Mouse (Mus musculus) limb, embryonic 10.5 days (tissue): ENCODE data around the gene Cdsn. TPM values are rescaled to one million over a fixed set of nuclear protein-coding genes. Genes with fewer than 3 reads are reported as not detected.
"Not testable (repeated sequence)": the region's sequence is repeated elsewhere in the genome, so short reads cannot be mapped to it uniquely, and the experiment has no call there.

Experiments
- DNase-seq: peaks from one replicate; pipeline ENCODE4 v3.0.0-alpha.2; 2017; ENCODE audit warnings: low spot score
- H3K27ac ChIP-seq: fragments of 300-500 bp; sonication (generic); 2 replicates; pipeline ENCODE4 v1.5.1; 2016; ENCODE audit warnings: mild to moderate bottlenecking
- H3K27me3 ChIP-seq: fragments of 300-500 bp; sonication (generic); 2 replicates; pipeline ENCODE4 v1.6.1; 2016; ENCODE audit warnings: low read depth, mild to moderate bottlenecking; ENCODE audit not compliant: poor library complexity, severe bottlenecking
- H3K36me3 ChIP-seq: fragments of 300-500 bp; sonication (generic); 2 replicates; pipeline ENCODE4 v1.6.1; 2016; ENCODE audit warnings: mild to moderate bottlenecking, moderate library complexity
- H3K4me1 ChIP-seq: fragments of 300-500 bp; sonication (generic); 2 replicates; pipeline ENCODE4 v1.6.1; 2016
- H3K4me3 ChIP-seq: fragments of 300-500 bp; sonication (generic); 2 replicates; pipeline ENCODE4 v1.5.1; 2016; ENCODE audit warnings: mild to moderate bottlenecking, moderate library complexity
- H3K9me3 ChIP-seq: fragments of 300-500 bp; sonication (generic); replicated peaks from 2 replicates; pipeline ENCODE4 v1.6.1; 2016; ENCODE audit warnings: mild to moderate bottlenecking
- WGBS: fragments of 180-500 bp; shearing (Covaris S2); methylation state at CpG from one replicate; pipeline ENCODE4 v1.1.7; 2016; 5-methylcytosine and 5-hydroxymethylcytosine counted together
- polyA plus RNA-seq: library from polyadenylated mRNA; unstranded; fragments of >200 nt; fragmentation: Nextera tagmentation; extraction: Ambion mirVana; gene quantifications from 2 replicates; pipeline ENCODE4 v1.2.1, GENCODE M21; 2016

Cdsn gene
- not detected in 2 replicates for polyA plus RNA-seq

- H3K4me1 ChIP-seq: no peaks in the 10 kb centered on the region; the same call in 1 of the 2 replicates
- no peak within 1 kb of the TSS for H3K27ac ChIP-seq
- 79% methylated on average over 10 of the region's 10 CpGs for WGBS
- H3K4me3 ChIP-seq: no peak within 1 kb of the TSS
- H3K36me3 ChIP-seq: no peaks in the 10 kb centered on the region
- no peak for DNase-seq
- no peaks in the 10 kb centered on the region for H3K27me3 ChIP-seq
- no peaks in the 10 kb centered on the region for H3K9me3 ChIP-seq
These were observed at the start of gene Cdsn for GRCm38 (mm10) chr17:35551881-35552414. Gene Cdsn, plus strand, starts transcription at chr17:35552128.

GRCm38 (mm10) chr17:35502226-35502625, 49.7 kb upstream of the Cdsn start:
- peaks cover 35% of the 10 kb centered on the region for H3K27me3 ChIP-seq

GRCm38 (mm10) chr17:35502762-35503161, 49.2 kb upstream of the Cdsn start:
- DNase-seq: no peak
- 48% methylated on average over 5 of the region's 5 CpGs for WGBS
- Histone ChIP-seq H3K36me3 (no peaks in the 10 kb centered on the region), H3K4me3 (no peak overlapping the region), H3K27me3 (peaks cover 40% of the 10 kb centered on the region), H3K9me3 (no peaks in the 10 kb centered on the region), H3K4me1 (peaks cover 28% of the 10 kb centered on the region), H3K27ac (peak overlapping the region; percentile 81)

More at GRCm38 (mm10) chr17:35502226-35502625, 49.7 kb upstream of the Cdsn start:
- no peaks in the 10 kb centered on the region for H3K9me3 ChIP-seq
- H3K4me1 ChIP-seq: peaks cover 28% of the 10 kb centered on the region
- H3K27ac ChIP-seq: peak overlapping the region; percentile 81
- WGBS: 5% methylated on average over 6 of the region's 6 CpGs
- H3K4me3 ChIP-seq: 0 out of 2 replicates have a peak overlapping the region, but pooled peaks have one; percentile 6
- no peaks in the 10 kb centered on the region for H3K36me3 ChIP-seq
- DNase-seq: peak; percentile 64

GRCm38 (mm10) chr17:35503849-35504248, 48.1 kb upstream of the Cdsn start:
- no peak overlapping the region for H3K27ac ChIP-seq
- H3K9me3 ChIP-seq: no peaks in the 10 kb centered on the region
- WGBS: 27% methylated on average over 5 of the region's 5 CpGs
- no peak for DNase-seq
- peaks cover 50% of the 10 kb centered on the region for H3K27me3 ChIP-seq
- no peak overlapping the region for H3K4me3 ChIP-seq
- H3K36me3 ChIP-seq: no peaks in the 10 kb centered on the region
- H3K4me1 ChIP-seq: peaks cover 28% of the 10 kb centered on the region

GRCm38 (mm10) chr17:35504628-35505481, 47.1 kb upstream of the Cdsn start:
- no peaks in the 10 kb centered on the region for H3K9me3 ChIP-seq
- no peak overlapping the region for H3K4me3 ChIP-seq
- 0 out of 2 replicates have a peak overlapping the region, but pooled peaks have one; percentile 8 for H3K27ac ChIP-seq
- H3K36me3 ChIP-seq: no peaks in the 10 kb centered on the region
- WGBS: 28% methylated on average over 8 of the region's 8 CpGs
- H3K27me3 ChIP-seq: peaks cover 53% of the 10 kb centered on the region
- peaks cover 28% of the 10 kb centered on the region for H3K4me1 ChIP-seq
- DNase-seq: no peak

- no peak within 1 kb of the TSS for H3K27ac ChIP-seq
- no peaks in the 10 kb centered on the region for H3K36me3 ChIP-seq
- H3K4me1 ChIP-seq: peaks cover 28% of the 10 kb centered on the region
- no peaks in the 10 kb centered on the region for H3K9me3 ChIP-seq
- peaks cover 53% of the 10 kb centered on the region for H3K27me3 ChIP-seq
- no peak for DNase-seq
- WGBS: 36% methylated on average over 13 of the region's 13 CpGs
- no peak within 1 kb of the TSS for H3K4me3 ChIP-seq
These were observed 46.2 kb upstream of the Cdsn start, which contains the start of gene Pou5f1 for GRCm38 (mm10) chr17:35505776-35506175. Gene Pou5f1, plus strand, starts transcription at chr17:35506018.

- H3K36me3 ChIP-seq: no peaks in the 10 kb centered on the region
- WGBS: 11% methylated on average over 10 of the region's 10 CpGs
- no peaks in the 10 kb centered on the region for H3K9me3 ChIP-seq
- H3K4me3 ChIP-seq: no peak overlapping the region
- H3K27me3 ChIP-seq: peaks cover 53% of the 10 kb centered on the region
- no peak overlapping the region for H3K27ac ChIP-seq
- peaks cover 27% of the 10 kb centered on the region for H3K4me1 ChIP-seq
- DNase-seq: no peak
These were observed 45.0 kb upstream of the Cdsn start for GRCm38 (mm10) chr17:35506881-35507280.

GRCm38 (mm10) chr17:35507556-35508260, 44.2 kb upstream of the Cdsn start:
- Histone ChIP-seq H3K4me1 (peaks cover 19% of the 10 kb centered on the region), H3K27ac (no peak overlapping the region), H3K9me3 (no peaks in the 10 kb centered on the region), H3K36me3 (peaks cover 6% of the 10 kb centered on the region; the same call in 1 of the 2 replicates), H3K4me3 (no peak overlapping the region), H3K27me3 (peaks cover 53% of the 10 kb centered on the region)
- WGBS: 23% methylated on average over 13 of the region's 13 CpGs
- no peak for DNase-seq

GRCm38 (mm10) chr17:35508279-35508678, 43.6 kb upstream of the Cdsn start:
- DNase-seq: not testable (repeated sequence)

GRCm38 (mm10) chr17:35509284-35509683, 42.6 kb upstream of the Cdsn start:
- peaks cover 47% of the 10 kb centered on the region for H3K27me3 ChIP-seq

More at GRCm38 (mm10) chr17:35508279-35508678, 43.6 kb upstream of the Cdsn start:
- not testable (repeated sequence) for H3K27ac ChIP-seq, H3K9me3 ChIP-seq, H3K4me3 ChIP-seq, H3K36me3 ChIP-seq
- 59% methylated on average over 5 of the region's 5 CpGs for WGBS
- Histone ChIP-seq H3K4me1 (peaks cover 17% of the 10 kb centered on the region), H3K27me3 (peaks cover 53% of the 10 kb centered on the region)

GRCm38 (mm10) chr17:35512916-35513626, 38.9 kb upstream of the Cdsn start:
- Histone ChIP-seq H3K9me3 (no peaks in the 10 kb centered on the region), H3K4me1 (peaks cover 30% of the 10 kb centered on the region), H3K27me3 (peaks cover 9% of the 10 kb centered on the region), H3K36me3 (peaks cover 16% of the 10 kb centered on the region), H3K4me3 (no peak overlapping the region), H3K27ac (no peak overlapping the region)
- 90% methylated on average over 7 of the region's 7 CpGs for WGBS
- no peak for DNase-seq

More at GRCm38 (mm10) chr17:35509284-35509683, 42.6 kb upstream of the Cdsn start:
- Histone ChIP-seq H3K4me1 (peaks cover 16% of the 10 kb centered on the region), H3K36me3 (peaks cover 12% of the 10 kb centered on the region), H3K9me3 (no peaks in the 10 kb centered on the region), H3K4me3 (no peak overlapping the region), H3K27ac (no peak overlapping the region)
- WGBS: 50% methylated on average over 8 of the region's 8 CpGs
- DNase-seq: no peak

- Histone ChIP-seq H3K9me3 (no peaks in the 10 kb centered on the region), H3K27ac (0 out of 2 replicates have a peak overlapping the region, but pooled peaks have one; percentile 64), H3K27me3 (peaks cover 2% of the 10 kb centered on the region; the same call in 1 of the 2 replicates), H3K36me3 (peaks cover 16% of the 10 kb centered on the region), H3K4me1 (peaks cover 34% of the 10 kb centered on the region), H3K4me3 (peak overlapping the region; percentile 72; the same call in 1 of the 2 replicates)
- DNase-seq: peak; percentile 89
- 13% methylated on average over 2 of the region's 2 CpGs for WGBS
These were observed 38.0 kb upstream of the Cdsn start for GRCm38 (mm10) chr17:35513886-35514285.
